Mouse (Mus musculus): ENCODE measurements at regions not wholly inside any gene's neighbourhood (a gene's known extent, or its start where the extent isn't known, plus 50 kb on each side); places are given as distances from the start of the nearest gene placed in this dataset.

GRCm38 (mm10) chr9:33850993-33851392, 634.7 kb upstream of the Kirrel3 start:
- TF ChIP-seq POLR2A (IDR thresholded peaks at IDR 0.05; ENCODE audit: low read depth, low read length) (no peak), CTCF (conservative IDR thresholded peaks at IDR 0.05; ENCODE audit: insufficient read depth, insufficient read length, low read depth, low read length) (no peak)
